Mouse (Mus musculus) heart, embryonic 13.5 days (tissue): ENCODE measurements at regions not wholly inside any gene's neighbourhood (a gene's known extent, or its start where the extent isn't known, plus 50 kb on each side); places are given as distances from the start of the nearest gene placed in this dataset.
"Not testable (repeated sequence)": the region's sequence is repeated elsewhere in the genome, so short reads cannot be mapped to it uniquely, and the experiment has no call there.

Experiments used
- ATAC-seq: fragments of 200-750 bp; cut with Nextera tagmentation; 2 replicates; pipeline ENCODE4 v1.8.0; 2017; ENCODE audit warnings: moderate TSS enrichment; ENCODE audit not compliant: insufficient number of reproducible peaks, low FRiP score, low TSS enrichment; ENCODE audit errors: extremely low read depth
- H3K27ac ChIP-seq: fragments of 300-500 bp; sonication (generic); replicated peaks from 2 replicates; pipeline ENCODE4 v1.5.1; 2015; ENCODE audit warnings: moderate library complexity, mild to moderate bottlenecking, inconsistent platforms
- H3K27me3 ChIP-seq: fragments of 300-500 bp; sonication (generic); replicated peaks from 2 replicates; pipeline ENCODE4 v1.6.1; 2015; ENCODE audit warnings: mild to moderate bottlenecking, inconsistent platforms
- H3K36me3 ChIP-seq: fragments of 300-500 bp; sonication (generic); 2 replicates; pipeline ENCODE4 v1.6.1; 2015; ENCODE audit warnings: mild to moderate bottlenecking, inconsistent platforms
- H3K4me1 ChIP-seq: fragments of 300-500 bp; sonication (generic); 2 replicates; pipeline ENCODE4 v1.6.1; 2015; ENCODE audit warnings: inconsistent platforms
- H3K4me2 ChIP-seq: fragments of 300-500 bp; sonication (generic); 2 replicates; pipeline ENCODE4 v1.6.1; 2015; ENCODE audit warnings: inconsistent platforms, mild to moderate bottlenecking, moderate library complexity
- H3K4me3 ChIP-seq: fragments of 300-500 bp; sonication (generic); 2 replicates; pipeline ENCODE4 v1.5.1; 2015; ENCODE audit warnings: moderate library complexity, mild to moderate bottlenecking, inconsistent platforms
- H3K9ac ChIP-seq: fragments of 300-500 bp; sonication (generic); 2 replicates; pipeline ENCODE4 v1.6.1; 2015; ENCODE audit warnings: inconsistent platforms, mild to moderate bottlenecking, moderate library complexity
- H3K9me3 ChIP-seq: fragments of 300-500 bp; sonication (generic); 2 replicates; pipeline ENCODE4 v1.6.1; 2016; ENCODE audit warnings: inconsistent platforms
- WGBS: fragments of 180-500 bp; shearing (Covaris S2); methylation state at CpG from one replicate; pipeline ENCODE4 v1.1.7; 2015; ENCODE audit warnings: mixed read lengths; 5-methylcytosine and 5-hydroxymethylcytosine counted together

DNA sequence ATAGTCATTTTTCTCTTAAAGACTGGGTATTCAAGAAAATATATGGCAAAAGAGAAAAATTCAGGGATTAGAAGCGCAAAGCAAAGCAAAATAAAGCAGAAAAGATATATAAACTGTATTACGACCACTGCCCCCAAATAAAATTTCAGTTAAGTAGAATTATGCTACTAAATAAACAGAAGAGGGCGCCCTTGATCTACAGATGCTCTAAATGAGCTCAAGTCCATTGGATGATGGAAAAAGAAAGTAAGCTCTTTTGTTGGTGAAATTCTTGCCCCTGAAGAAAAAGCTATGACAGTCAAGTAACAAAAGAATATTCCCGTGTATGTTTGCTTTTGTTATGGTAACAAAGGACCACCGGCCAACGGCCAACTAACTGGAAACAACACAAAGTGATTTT, 165.5 kb upstream of the Stk26 start:
- Histone ChIP-seq H3K27me3 (0 out of 2 replicates have a peak, but pooled peaks cover 5% of the 10 kb centered on the region), H3K4me3 (no peak overlapping the region), H3K9ac (no peak overlapping the region), H3K9me3 (no peaks in the 10 kb centered on the region), H3K27ac (no peak overlapping the region), H3K4me2 (no peak overlapping the region), H3K4me1 (no peaks in the 10 kb centered on the region), H3K36me3 (no peaks in the 10 kb centered on the region)
- no peak for ATAC-seq
- WGBS: 29% methylated on average over 6 of the region's 6 CpGs

GRCm38 (mm10) chrX:50657835-50658565, 182.8 kb upstream of the Stk26 start:
- H3K9me3 ChIP-seq: no peaks in the 10 kb centered on the region
- H3K36me3 ChIP-seq: no peaks in the 10 kb centered on the region
- H3K4me1 ChIP-seq: no peaks in the 10 kb centered on the region
- no peaks in the 10 kb centered on the region; the same call in 1 of the 2 replicates for H3K27me3 ChIP-seq
- no peak overlapping the region for H3K4me2 ChIP-seq
- WGBS: 30% methylated on average over 9 of the region's 9 CpGs
- H3K4me3 ChIP-seq: no peak overlapping the region
- H3K9ac ChIP-seq: no peak overlapping the region
- H3K27ac ChIP-seq: no peak overlapping the region
- no peak for ATAC-seq

DNA sequence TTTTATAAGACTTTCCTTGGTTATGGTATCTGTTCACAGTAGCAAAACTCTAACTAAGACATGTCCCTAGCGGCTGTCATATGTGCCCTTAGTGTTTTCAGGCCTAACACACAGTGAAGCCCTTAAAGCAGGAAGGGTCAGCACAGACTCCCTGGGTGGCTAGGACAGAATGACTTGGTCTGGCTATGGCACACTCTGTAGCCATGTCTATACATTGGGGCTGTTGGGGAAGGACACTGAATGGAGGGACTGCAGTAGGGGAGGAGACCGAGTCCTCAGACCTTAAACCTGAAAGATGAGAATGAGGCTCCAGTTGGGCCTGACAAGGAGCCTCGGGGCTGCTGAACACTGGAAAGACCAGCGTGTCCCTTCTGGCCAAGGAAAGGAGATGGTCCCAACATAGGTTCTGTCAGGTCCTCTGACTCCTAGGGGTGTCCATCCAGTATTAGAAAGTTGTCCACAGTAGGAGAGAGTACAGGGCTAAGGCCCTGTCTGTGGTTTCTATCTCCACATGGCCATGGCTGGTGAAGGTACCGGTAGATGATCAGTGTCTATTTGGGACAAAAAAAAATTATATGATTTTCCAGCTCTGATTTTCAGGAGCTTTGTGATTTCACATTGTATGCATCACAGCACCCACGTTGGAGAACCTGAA, 183.5 kb upstream of the Stk26 start:
- no peak overlapping the region for H3K4me2 ChIP-seq
- 64% methylated on average over 6 of the region's 6 CpGs for WGBS
- no peak overlapping the region for H3K27ac ChIP-seq
- H3K9me3 ChIP-seq: no peaks in the 10 kb centered on the region
- H3K9ac ChIP-seq: no peak overlapping the region
- no peak overlapping the region for H3K4me3 ChIP-seq
- no peaks in the 10 kb centered on the region; the same call in 1 of the 2 replicates for H3K27me3 ChIP-seq
- no peaks in the 10 kb centered on the region for H3K4me1 ChIP-seq
- H3K36me3 ChIP-seq: no peaks in the 10 kb centered on the region
- no peak for ATAC-seq

- H3K4me3 ChIP-seq, ATAC-seq, H3K4me1 ChIP-seq, H3K27ac ChIP-seq, H3K9ac ChIP-seq, H3K4me2 ChIP-seq, H3K9me3 ChIP-seq, H3K27me3 ChIP-seq, H3K36me3 ChIP-seq: not testable (repeated sequence)
- WGBS: 71% methylated on average over 1 of the region's 1 CpGs
Measured at GRCm38 (mm10) chrX:50655380-50655779, 185.5 kb upstream of the Stk26 start.

- H3K4me2 ChIP-seq: no peak overlapping the region
- no peak overlapping the region for H3K27ac ChIP-seq
- WGBS: 51% methylated on average over 4 of the region's 4 CpGs
- H3K9me3 ChIP-seq: no peaks in the 10 kb centered on the region
- H3K9ac ChIP-seq: no peak overlapping the region
- H3K36me3 ChIP-seq: no peaks in the 10 kb centered on the region
- no peaks in the 10 kb centered on the region for H3K4me1 ChIP-seq
- H3K27me3 ChIP-seq: 0 out of 2 replicates have a peak, but pooled peaks cover 3% of the 10 kb centered on the region
- ATAC-seq: no peak
- no peak overlapping the region for H3K4me3 ChIP-seq
Measured at GRCm38 (mm10) chrX:50641347-50641746, 199.5 kb upstream of the Stk26 start.

GRCm38 (mm10) chrX:50635634-50636033, 205.2 kb upstream of the Stk26 start:
- Histone ChIP-seq H3K9ac (peak overlapping the region; percentile 73), H3K36me3 (no peaks in the 10 kb centered on the region), H3K9me3 (no peaks in the 10 kb centered on the region), H3K27me3 (no peaks in the 10 kb centered on the region), H3K4me3 (peak overlapping the region; percentile 66), H3K4me1 (peaks cover 4% of the 10 kb centered on the region), H3K4me2 (peak overlapping the region; percentile 71), H3K27ac (peak overlapping the region; percentile 68; the same call in 1 of the 2 replicates)
- ATAC-seq: no peak
- WGBS: 33% methylated on average over 6 of the region's 6 CpGs

GRCm38 (mm10) chrX:50634842-50635615, 205.8 kb upstream of the Stk26 start:
- peak; percentile 87 for ATAC-seq
- Histone ChIP-seq H3K27ac (peak overlapping the region; percentile 68), H3K9ac (peak overlapping the region; percentile 79), H3K4me1 (peaks cover 4% of the 10 kb centered on the region), H3K4me2 (peak overlapping the region; percentile 71), H3K9me3 (no peaks in the 10 kb centered on the region), H3K4me3 (peak overlapping the region; percentile 66), H3K36me3 (0 out of 2 replicates have a peak, but pooled peaks cover 3% of the 10 kb centered on the region), H3K27me3 (no peaks in the 10 kb centered on the region)
- WGBS: 13% methylated on average over 30 of the region's 30 CpGs

- no peaks in the 10 kb centered on the region for H3K9me3 ChIP-seq
- 0 out of 2 replicates have a peak overlapping the region, but pooled peaks have one; percentile 5 for H3K4me2 ChIP-seq
- no peaks in the 10 kb centered on the region for H3K27me3 ChIP-seq
- H3K4me3 ChIP-seq: 0 out of 2 replicates have a peak overlapping the region, but pooled peaks have one; percentile 2
- no peak overlapping the region for H3K9ac ChIP-seq
- H3K36me3 ChIP-seq: peaks cover 7% of the 10 kb centered on the region; the same call in 1 of the 2 replicates
- peaks cover 4% of the 10 kb centered on the region for H3K4me1 ChIP-seq
- ATAC-seq: no peak
- WGBS: 31% methylated on average over 6 of the region's 6 CpGs
- no peak overlapping the region for H3K27ac ChIP-seq
Measured at GRCm38 (mm10) chrX:50632536-50632935, 204.2 kb upstream of the Olfr1324 start.

GRCm38 (mm10) chrX:50625336-50625735, 197.0 kb upstream of the Olfr1324 start:
- Histone ChIP-seq H3K4me1 (no peaks in the 10 kb centered on the region), H3K9me3 (no peaks in the 10 kb centered on the region), H3K4me2 (no peak overlapping the region), H3K9ac (no peak overlapping the region), H3K27me3 (no peaks in the 10 kb centered on the region), H3K4me3 (no peak overlapping the region), H3K36me3 (peaks cover 20% of the 10 kb centered on the region), H3K27ac (no peak overlapping the region)
- 78% methylated on average over 6 of the region's 6 CpGs for WGBS
- no peak for ATAC-seq

- H3K27me3 ChIP-seq: no peaks in the 10 kb centered on the region
- H3K4me2 ChIP-seq: 0 out of 2 replicates have a peak overlapping the region, but pooled peaks have one; percentile 20
- no peak overlapping the region for H3K27ac ChIP-seq
- H3K36me3 ChIP-seq: peaks cover 24% of the 10 kb centered on the region
- 64% methylated on average over 19 of the region's 19 CpGs for WGBS
- ATAC-seq: no peak
- 0 out of 2 replicates have a peak, but pooled peaks cover 5% of the 10 kb centered on the region for H3K4me1 ChIP-seq
- H3K9me3 ChIP-seq: no peaks in the 10 kb centered on the region
- no peak overlapping the region for H3K9ac ChIP-seq
- H3K4me3 ChIP-seq: peak overlapping the region; percentile 39
Measured at GRCm38 (mm10) chrX:50622984-50623455, 194.7 kb upstream of the Olfr1324 start.

GRCm38 (mm10) chrX:50620909-50621308, 192.6 kb upstream of the Olfr1324 start:
- no peak overlapping the region for H3K4me2 ChIP-seq
- H3K4me3 ChIP-seq: no peak overlapping the region
- peaks cover 29% of the 10 kb centered on the region for H3K36me3 ChIP-seq
- no peaks in the 10 kb centered on the region for H3K27me3 ChIP-seq
- H3K9ac ChIP-seq: no peak overlapping the region
- ATAC-seq: no peak
- H3K27ac ChIP-seq: no peak overlapping the region
- H3K9me3 ChIP-seq: no peaks in the 10 kb centered on the region
- H3K4me1 ChIP-seq: 0 out of 2 replicates have a peak, but pooled peaks cover 5% of the 10 kb centered on the region
- 71% methylated on average over 8 of the region's 8 CpGs for WGBS
